Mouse (Mus musculus) G1E (cell line): Measurements from ENCODE around the gene Ccdc22. TPM values are rescaled to one million over a fixed set of nuclear protein-coding genes. Genes with fewer than 3 reads are reported as not detected.

Source experiments
- ATAC-seq: 2 replicates; pipeline ENCODE4 v1.8.0; 2016; ENCODE audit warnings: mild to moderate bottlenecking; ENCODE audit not compliant: insufficient number of reproducible peaks, poor library complexity, low FRiP score, severe bottlenecking; ENCODE audit errors: extremely low read depth
- DNase-seq: peaks from one replicate; pipeline ENCODE4 v3.0.0; 2012; ENCODE audit warnings: low spot score
- H3K27me3 ChIP-seq: 2 replicates; pipeline ENCODE4 v1.6.1; 2012; ENCODE audit warnings: mild to moderate bottlenecking, low read length, inconsistent platforms; ENCODE audit not compliant: insufficient read depth
- H3K36me3 ChIP-seq: replicated peaks from 2 replicates; pipeline ENCODE3; 2012; ENCODE audit warnings: mild to moderate bottlenecking, inconsistent platforms
- H3K4me1 ChIP-seq: 2 replicates; pipeline ENCODE4 v1.6.1; 2012; ENCODE audit warnings: low read depth, low read length, inconsistent platforms, mixed read lengths; ENCODE audit not compliant: insufficient read depth
- H3K4me3 ChIP-seq: 2 replicates; pipeline ENCODE4 v1.5.1; 2012; ENCODE audit warnings: low read depth, mild to moderate bottlenecking, inconsistent platforms, low read length, moderate library complexity, mixed read lengths
- H3K9me3 ChIP-seq: replicated peaks from 2 replicates; pipeline ENCODE4 v1.6.1; 2012; ENCODE audit warnings: inconsistent platforms
- CTCF ChIP-seq: IDR thresholded peaks from 2 replicates; pipeline ENCODE4 v1.5.1; 2012; ENCODE audit warnings: low read depth, low read length, inconsistent platforms, mixed read lengths
- GATA1 ChIP-seq: IDR thresholded peaks from 2 replicates; pipeline ENCODE4 v1.6.1; 2012; ENCODE audit warnings: borderline replicate concordance, low read length, inconsistent platforms, mixed read lengths
- GATA2 ChIP-seq: IDR thresholded peaks from 2 replicates; pipeline ENCODE4 v1.6.1; 2012; ENCODE audit warnings: low read depth, low read length, inconsistent platforms, borderline replicate concordance
- POLR2AphosphoS5 ChIP-seq: IDR thresholded peaks from 2 replicates; pipeline ENCODE4 v1.6.1; 2012; ENCODE audit warnings: low read depth, low read length, inconsistent platforms; ENCODE audit not compliant: insufficient replicate concordance
- TAL1 ChIP-seq: conservative IDR thresholded peaks from 2 replicates; pipeline ENCODE4 v1.6.1; 2012; ENCODE audit warnings: low read depth, low read length, inconsistent platforms, mixed read lengths
- polyA plus RNA-seq: library from polyadenylated mRNA; stranded (reverse); fragments of >175 nt; gene quantifications from 2 replicates; pipeline ENCODE4 v1.2.3, GENCODE M21; 2012
- total RNA-seq, 2 experiments: library from RNA; stranded (forward) in 1 of 2; stranded (reverse) in 1 of 2; fragments of 200-1000 nt in 1 of 2; fragments of >200 nt in 1 of 2; fragmentation: Nextera tagmentation in 1 of 2; gene quantifications; 2 replicates each; pipeline ENCODE4 v1.2.3; 2014 to 2017

The Ccdc22 gene
- total and polyA plus RNA-seq, 3 experiments: 5.2 to 30.3 (median 29.4) TPM

DNA sequence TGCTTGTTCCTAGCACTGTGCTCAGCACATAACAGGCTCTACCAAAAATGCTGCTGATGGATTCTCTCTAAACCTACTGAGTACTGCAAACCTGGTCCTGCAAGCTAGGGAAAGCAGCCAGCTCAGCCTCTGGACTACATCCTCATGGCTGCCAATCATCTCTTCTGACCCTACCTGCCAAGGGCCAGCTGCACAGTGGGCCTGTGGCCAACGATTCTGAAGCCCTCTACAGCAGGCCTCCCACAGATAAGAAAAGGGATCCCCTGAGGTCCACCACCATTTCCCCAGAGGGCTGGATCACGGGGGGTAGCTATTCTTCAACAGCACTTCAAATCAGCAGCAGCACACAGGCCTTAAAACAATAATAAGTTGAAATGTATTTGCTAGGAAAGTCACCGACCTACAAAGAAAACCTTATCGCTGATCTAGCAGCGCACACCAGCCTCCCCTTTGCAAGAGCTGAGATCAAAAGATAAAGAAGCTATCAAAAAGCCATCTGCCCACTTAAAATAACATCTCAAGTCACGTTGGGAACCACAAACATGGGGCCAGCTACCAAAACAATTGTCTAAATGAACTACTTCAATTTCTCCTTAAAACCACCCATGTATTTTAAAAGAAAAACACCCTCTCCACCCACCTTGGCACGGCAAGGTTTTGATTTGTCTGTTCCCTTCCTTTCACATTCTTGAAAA, 34.7 kb downstream of the Ccdc22 start:
- DNase-seq (no peak), ATAC-seq (no peak)
- no peaks in the 10 kb centered on the region for H3K9me3 ChIP-seq
- peaks cover 63% of the 10 kb centered on the region for H3K4me1 ChIP-seq
- H3K36me3 ChIP-seq: peaks cover 17% of the 10 kb centered on the region
- H3K27me3 ChIP-seq: no peaks in the 10 kb centered on the region
- TF ChIP-seq GATA2: no peak
- TF ChIP-seq CTCF: no peak
- TF ChIP-seq TAL1: no peak
- TF ChIP-seq POLR2AphosphoS5: no peak
- TF ChIP-seq GATA1: no peak
- no peak overlapping the region; the same call in 1 of the 2 replicates for H3K4me3 ChIP-seq

GRCm38 (mm10) chrX:7567491-7567890, 37.8 kb downstream of the Ccdc22 start:
- peaks cover 14% of the 10 kb centered on the region for H3K36me3 ChIP-seq
- no peaks in the 10 kb centered on the region for H3K9me3 ChIP-seq
- no peak overlapping the region for H3K4me3 ChIP-seq
- TF ChIP-seq TAL1 (no peak), CTCF (no peak), GATA1 (no peak), GATA2 (no peak), POLR2AphosphoS5 (no peak)
- ATAC-seq (no peak), DNase-seq (no peak)
- H3K27me3 ChIP-seq: no peaks in the 10 kb centered on the region
- H3K4me1 ChIP-seq: peaks cover 46% of the 10 kb centered on the region

GRCm38 (mm10) chrX:7566352-7566751, 39.0 kb downstream of the Ccdc22 start:
- Histone ChIP-seq H3K9me3 (no peaks in the 10 kb centered on the region), H3K4me3 (no peak overlapping the region), H3K27me3 (no peaks in the 10 kb centered on the region), H3K36me3 (peaks cover 14% of the 10 kb centered on the region), H3K4me1 (peaks cover 36% of the 10 kb centered on the region)
- ATAC-seq (no peak), DNase-seq (no peak)
- no peak for TF ChIP-seq POLR2AphosphoS5
- TF ChIP-seq TAL1: no peak
- no peak for TF ChIP-seq GATA1
- no peak for TF ChIP-seq GATA2
- no peak for TF ChIP-seq CTCF

GRCm38 (mm10) chrX:7563076-7563475, 42.2 kb downstream of the Ccdc22 start:
- DNase-seq (no peak), ATAC-seq (no peak)
- Histone ChIP-seq H3K4me3 (no peak overlapping the region), H3K36me3 (peaks cover 11% of the 10 kb centered on the region), H3K9me3 (no peaks in the 10 kb centered on the region), H3K27me3 (no peaks in the 10 kb centered on the region), H3K4me1 (peaks cover 13% of the 10 kb centered on the region)
- TF ChIP-seq TAL1 (no peak), GATA2 (no peak), POLR2AphosphoS5 (no peak), CTCF (no peak), GATA1 (no peak)

DNA sequence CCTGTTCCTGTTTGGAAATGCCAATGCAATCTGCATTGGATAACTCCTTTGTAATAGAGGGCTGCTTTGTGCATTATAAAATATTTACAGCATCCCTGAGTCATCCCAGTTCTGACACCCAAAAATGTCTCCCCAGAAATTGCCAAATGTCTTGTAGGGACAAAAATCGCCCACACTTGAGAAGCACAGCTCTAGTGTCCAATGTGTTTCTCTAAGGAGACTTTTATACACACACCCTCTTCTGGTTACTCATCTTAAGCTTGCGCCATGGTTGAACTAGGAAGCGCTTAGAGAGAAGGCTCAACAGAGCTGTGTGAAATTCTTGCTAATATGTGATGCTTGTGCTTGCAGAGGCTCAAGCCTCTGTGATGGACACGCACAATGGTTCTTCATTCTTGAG, 51.8 kb downstream of the Ccdc22 start:
- TF ChIP-seq GATA2 (no peak), TAL1 (no peak), GATA1 (no peak), CTCF (no peak), POLR2AphosphoS5 (no peak)
- no peak for ATAC-seq
- H3K27me3 ChIP-seq: peaks cover 3% of the 10 kb centered on the region

More for the DNA sequence above, 51.8 kb downstream of the Ccdc22 start:
- no peaks in the 10 kb centered on the region for H3K36me3 ChIP-seq
- no peaks in the 10 kb centered on the region for H3K4me1 ChIP-seq
- H3K4me3 ChIP-seq: no peak overlapping the region
- DNase-seq: no peak
- H3K9me3 ChIP-seq: no peaks in the 10 kb centered on the region

Other genes with a start within 250 kb of the Ccdc22 start
- gene Usp27x, start 229.7 kb downstream of the Ccdc22 start, total RNA-seq (2014; fragmentation: Nextera tagmentation): 0.15 and 0.75 TPM in 2 replicates
- 0.55 and 0.81 TPM in 2 replicates for gene Usp27x, start 229.7 kb downstream of the Ccdc22 start, total RNA-seq (2017)
- 0.10 and 0.17 TPM in 2 replicates for gene Usp27x, start 229.7 kb downstream of the Ccdc22 start, polyA plus RNA-seq
- gene Foxp3, start 31.9 kb downstream of the Ccdc22 start, total RNA-seq (2014; fragmentation: Nextera tagmentation): not detected in 2 replicates
- 0.11 and 0.52 TPM in 2 replicates for gene Foxp3, start 31.9 kb downstream of the Ccdc22 start, total RNA-seq (2017)
- gene Foxp3, start 31.9 kb downstream of the Ccdc22 start, polyA plus RNA-seq: 0.96 and 2.2 TPM in 2 replicates
- 1.6 and 6.3 TPM in 2 replicates for gene Ppp1r3f, start 31.2 kb downstream of the Ccdc22 start, total RNA-seq (2014; fragmentation: Nextera tagmentation)
- gene Ppp1r3f, start 31.2 kb downstream of the Ccdc22 start, total RNA-seq (2017): 1.1 and 1.5 TPM in 2 replicates
- 1.6 and 1.9 TPM in 2 replicates for gene Ppp1r3f, start 31.2 kb downstream of the Ccdc22 start, polyA plus RNA-seq
- gene Cacna1f, start 1.6 kb upstream of the Ccdc22 start, total RNA-seq (2014; fragmentation: Nextera tagmentation): 0.44 and 0.45 TPM in 2 replicates
- 0.66 and 0.99 TPM in 2 replicates for gene Cacna1f, start 1.6 kb upstream of the Ccdc22 start, total RNA-seq (2017)
- 0.34 and 0.68 TPM in 2 replicates for gene Cacna1f, start 1.6 kb upstream of the Ccdc22 start, polyA plus RNA-seq
- gene Syp, start 33.0 kb upstream of the Ccdc22 start, total RNA-seq (2014; fragmentation: Nextera tagmentation): 0.39 and 0.83 TPM in 2 replicates
- 0.49 and 0.58 TPM in 2 replicates for gene Syp, start 33.0 kb upstream of the Ccdc22 start, total RNA-seq (2017)
- gene Syp, start 33.0 kb upstream of the Ccdc22 start, polyA plus RNA-seq: 0.22 and 0.38 TPM in 2 replicates
- gene Prickle3, start 51.7 kb upstream of the Ccdc22 start, total RNA-seq (2014; fragmentation: Nextera tagmentation): not detected in 2 replicates
- 0.16 and 0.41 TPM in 2 replicates for gene Prickle3, start 51.7 kb upstream of the Ccdc22 start, total RNA-seq (2017)
- gene Prickle3, start 51.7 kb upstream of the Ccdc22 start, polyA plus RNA-seq: 0.04 TPM in 2 replicates
- gene Plp2, start 65.9 kb upstream of the Ccdc22 start, total RNA-seq (2014; fragmentation: Nextera tagmentation): 129 and 156 TPM in 2 replicates
- 50.9 and 54.9 TPM in 2 replicates for gene Plp2, start 65.9 kb upstream of the Ccdc22 start, total RNA-seq (2017)
- gene Plp2, start 65.9 kb upstream of the Ccdc22 start, polyA plus RNA-seq: 61.2 and 70.2 TPM in 2 replicates
- gene Magix, start 75.7 kb upstream of the Ccdc22 start, total RNA-seq (2014; fragmentation: Nextera tagmentation): not detected in 2 replicates
- 0.12 and 0.27 TPM in 2 replicates for gene Magix, start 75.7 kb upstream of the Ccdc22 start, total RNA-seq (2017)
- 0.05 TPM in 1 of 2 replicates, not detected in the other for gene Magix, start 75.7 kb upstream of the Ccdc22 start, polyA plus RNA-seq
- gene Gpkow, start 91.6 kb upstream of the Ccdc22 start, total RNA-seq (2014; fragmentation: Nextera tagmentation): 59.1 and 66.0 TPM in 2 replicates
- gene Gpkow, start 91.6 kb upstream of the Ccdc22 start, total RNA-seq (2017): 21.6 and 25.5 TPM in 2 replicates
- 6.4 and 11.4 TPM in 2 replicates for gene Gpkow, start 91.6 kb upstream of the Ccdc22 start, polyA plus RNA-seq
- 25.1 and 36.1 TPM in 2 replicates for gene Wdr45, start 108.8 kb upstream of the Ccdc22 start, total RNA-seq (2014; fragmentation: Nextera tagmentation)
- 27.9 and 30.8 TPM in 2 replicates for gene Wdr45, start 108.8 kb upstream of the Ccdc22 start, total RNA-seq (2017)
- gene Wdr45, start 108.8 kb upstream of the Ccdc22 start, polyA plus RNA-seq: 10.8 and 11.4 TPM in 2 replicates
- not detected in 2 replicates for gene Gm45208, start 116.7 kb upstream of the Ccdc22 start, total RNA-seq (2014; fragmentation: Nextera tagmentation)
- 0.44 TPM in 1 of 2 replicates, not detected in the other for gene Gm45208, start 116.7 kb upstream of the Ccdc22 start, total RNA-seq (2017)
- gene Gm45208, start 116.7 kb upstream of the Ccdc22 start, polyA plus RNA-seq: 1.1 and 2.0 TPM in 2 replicates
- 22.6 and 34.0 TPM in 2 replicates for gene Praf2, start 122.9 kb upstream of the Ccdc22 start, total RNA-seq (2014; fragmentation: Nextera tagmentation)
- 5.0 and 5.7 TPM in 2 replicates for gene Praf2, start 122.9 kb upstream of the Ccdc22 start, total RNA-seq (2017)
- 10.8 and 12.0 TPM in 2 replicates for gene Praf2, start 122.9 kb upstream of the Ccdc22 start, polyA plus RNA-seq
- 1.4 and 2.3 TPM in 2 replicates for gene Ccdc120, start 145.4 kb upstream of the Ccdc22 start, total RNA-seq (2014; fragmentation: Nextera tagmentation)
- gene Ccdc120, start 145.4 kb upstream of the Ccdc22 start, total RNA-seq (2017): 0.70 and 0.76 TPM in 2 replicates
- 10.2 and 12.2 TPM in 2 replicates for gene Ccdc120, start 145.4 kb upstream of the Ccdc22 start, polyA plus RNA-seq
- gene Tfe3, start 157.0 kb upstream of the Ccdc22 start, total RNA-seq (2014; fragmentation: Nextera tagmentation): 78.7 and 81.0 TPM in 2 replicates
- 14.1 and 17.0 TPM in 2 replicates for gene Tfe3, start 157.0 kb upstream of the Ccdc22 start, total RNA-seq (2017)
- gene Tfe3, start 157.0 kb upstream of the Ccdc22 start, polyA plus RNA-seq: 51.8 and 65.1 TPM in 2 replicates
- 77.0 and 116 TPM in 2 replicates for gene Gripap1, start 184.2 kb upstream of the Ccdc22 start, total RNA-seq (2014; fragmentation: Nextera tagmentation)
- 45.7 and 53.8 TPM in 2 replicates for gene Gripap1, start 184.2 kb upstream of the Ccdc22 start, total RNA-seq (2017)
- 24.6 and 30.6 TPM in 2 replicates for gene Gripap1, start 184.2 kb upstream of the Ccdc22 start, polyA plus RNA-seq
- 1.1 and 4.1 TPM in 2 replicates for gene Kcnd1, start 216.8 kb upstream of the Ccdc22 start, total RNA-seq (2014; fragmentation: Nextera tagmentation)
- gene Kcnd1, start 216.8 kb upstream of the Ccdc22 start, total RNA-seq (2017): 0.23 and 0.27 TPM in 2 replicates
- gene Kcnd1, start 216.8 kb upstream of the Ccdc22 start, polyA plus RNA-seq: 0.28 and 0.41 TPM in 2 replicates
- 68.1 and 71.8 TPM in 2 replicates for gene Otud5, start 235.8 kb upstream of the Ccdc22 start, total RNA-seq (2014; fragmentation: Nextera tagmentation)
- 53.3 and 53.7 TPM in 2 replicates for gene Otud5, start 235.8 kb upstream of the Ccdc22 start, total RNA-seq (2017)
- 84.0 and 86.5 TPM in 2 replicates for gene Otud5, start 235.8 kb upstream of the Ccdc22 start, polyA plus RNA-seq